Mouse (Mus musculus) layer of hippocampus, postnatal 14 days (tissue): ENCODE data around the gene Polr3a. TPM values are rescaled to one million over a fixed set of nuclear protein-coding genes. Genes with fewer than 3 reads are reported as not detected.

ENCODE experiments used
- DNase-seq, 2 experiments: peaks; one replicate each; pipeline ENCODE4 v3.0.0; 2021 to 2022; ENCODE audit warnings: low spot score in 2 of 2, mixed read lengths in 1 of 2
- long read RNA-seq, 2 experiments: library from polyadenylated mRNA; stranded (forward); transcript quantifications; one replicate each; pipeline ENCODE4 v2.0.0; 2021
- total RNA-seq, 2 experiments: library from RNA; stranded (reverse); gene quantifications; 2 replicates each; pipeline ENCODE4 v1.2.3; 2021

The Polr3a gene
- 10 to 100 TPM; 30.1 to 35.6 TPM for total RNA-seq
- long read RNA-seq, experiment 1, full-length matches to known transcripts, result 12 of 18 reads
- long read RNA-seq, experiment 1, partial matches to known transcripts, result 5 of 18 reads
- long read RNA-seq, experiment 1, other reads (novel, unspliced or antisense), result 1 of 18 reads
- long read RNA-seq, experiment 2, full-length matches to known transcripts, result 10 of 16 reads
- long read RNA-seq, experiment 2, partial matches to known transcripts, result 4 of 16 reads
- long read RNA-seq, experiment 2, other reads (novel, unspliced or antisense), result 2 of 16 reads

DNA sequence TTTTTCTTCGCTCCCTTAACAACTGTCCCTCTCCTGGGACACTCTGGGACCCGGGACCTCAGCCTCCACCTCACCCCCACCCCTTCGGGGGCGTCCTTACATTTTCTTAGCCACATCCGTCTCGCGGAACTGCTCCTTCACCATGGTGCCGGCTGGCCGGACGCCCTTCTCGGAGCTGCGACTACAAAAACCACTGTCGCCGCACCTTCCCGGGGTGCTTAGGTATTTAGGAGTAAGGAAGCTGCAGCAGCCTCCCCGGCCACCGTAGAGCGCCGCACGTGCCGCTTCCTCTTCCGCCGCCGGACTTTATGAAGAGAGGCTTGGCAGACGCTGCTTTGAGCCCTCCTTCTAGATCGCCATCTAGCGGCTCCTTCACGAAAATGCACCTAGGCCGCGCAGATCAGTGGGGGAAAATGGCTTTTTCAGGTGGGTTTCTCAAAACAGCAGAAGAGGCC lies at the start of gene Polr3a, which contains the start of gene Rps24:
Polr3a (minus strand) TSS at position 286 of the 455 bp plus-strand sequence.
Rps24 (plus strand) TSS at position 353 of the 455 bp plus-strand sequence.
- DNase-seq, result peak; percentile 86 to 93

DNA sequence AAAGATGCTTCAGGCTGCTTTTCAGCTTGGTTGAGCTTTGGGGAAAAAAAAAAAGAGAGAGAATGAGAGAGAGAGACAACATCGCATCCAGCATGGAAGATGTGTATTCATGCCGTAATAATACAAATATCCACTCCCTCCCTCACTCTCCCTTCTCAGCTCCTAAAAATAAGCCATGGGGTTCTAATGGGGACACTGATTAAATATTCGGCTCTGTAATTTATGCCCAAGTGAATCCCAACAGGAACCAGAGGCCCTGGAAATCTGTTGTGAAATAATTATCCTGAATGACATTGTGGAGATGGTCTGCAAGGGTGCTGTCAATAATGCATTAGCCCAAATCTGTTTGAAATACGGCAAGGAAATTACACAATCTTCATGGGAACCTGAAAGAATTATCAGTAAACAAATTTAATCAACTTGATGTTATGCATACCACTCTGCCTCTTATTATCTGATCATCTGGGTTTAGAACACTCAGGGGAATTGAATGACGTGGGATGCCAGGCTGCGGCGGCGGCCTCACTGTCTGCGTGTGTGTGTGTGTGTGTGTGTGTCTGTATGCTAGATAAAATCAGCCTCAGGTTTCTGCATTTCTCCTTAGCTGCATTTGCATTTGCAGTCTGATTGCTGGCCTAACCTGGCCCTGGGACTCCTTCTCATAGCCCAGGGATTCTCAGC lies 48.1 kb upstream of the Polr3a start:
- no peak for DNase-seq

DNA sequence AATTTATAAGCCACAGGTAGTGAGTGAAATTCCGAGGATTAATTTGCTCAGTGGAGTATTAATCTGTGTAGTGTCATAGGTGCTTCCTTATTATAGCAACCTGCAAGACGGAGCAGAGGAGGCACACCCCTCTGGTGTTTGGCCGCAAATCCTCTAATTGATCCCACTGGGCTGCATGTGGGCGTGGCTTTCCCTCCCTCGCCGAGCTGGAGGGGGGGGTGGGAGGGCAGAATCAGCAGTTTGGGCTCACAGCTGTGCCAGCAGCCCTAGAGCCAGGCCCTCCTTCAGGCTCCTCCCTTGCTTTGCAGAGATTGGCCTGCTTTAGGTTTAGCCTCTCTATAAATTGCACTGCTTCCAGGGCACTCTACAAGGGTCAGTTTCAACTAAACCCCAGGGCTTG lies 43.4 kb upstream of the Polr3a start:
- DNase-seq, result no peak

DNA sequence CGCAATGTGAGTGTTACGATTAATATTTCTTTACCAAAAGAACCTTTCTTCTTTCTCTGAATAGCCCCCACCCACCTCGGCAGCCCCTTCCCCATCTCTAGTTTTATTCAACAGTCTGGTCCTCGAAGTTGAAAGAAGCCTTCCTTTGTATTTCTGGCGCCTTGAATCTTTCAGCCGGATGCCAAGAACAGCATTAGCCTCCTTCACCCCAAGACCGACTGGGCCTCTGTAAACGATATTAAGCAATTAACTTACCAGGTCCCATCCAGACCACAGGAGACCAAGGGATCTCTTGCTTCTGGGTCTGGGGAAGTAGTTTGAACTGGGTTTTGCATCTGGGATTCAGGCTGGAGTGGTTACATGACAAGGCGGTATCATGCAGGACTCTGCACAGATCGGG lies 39.6 kb upstream of the Polr3a start:
- DNase-seq, result no peak

DNA sequence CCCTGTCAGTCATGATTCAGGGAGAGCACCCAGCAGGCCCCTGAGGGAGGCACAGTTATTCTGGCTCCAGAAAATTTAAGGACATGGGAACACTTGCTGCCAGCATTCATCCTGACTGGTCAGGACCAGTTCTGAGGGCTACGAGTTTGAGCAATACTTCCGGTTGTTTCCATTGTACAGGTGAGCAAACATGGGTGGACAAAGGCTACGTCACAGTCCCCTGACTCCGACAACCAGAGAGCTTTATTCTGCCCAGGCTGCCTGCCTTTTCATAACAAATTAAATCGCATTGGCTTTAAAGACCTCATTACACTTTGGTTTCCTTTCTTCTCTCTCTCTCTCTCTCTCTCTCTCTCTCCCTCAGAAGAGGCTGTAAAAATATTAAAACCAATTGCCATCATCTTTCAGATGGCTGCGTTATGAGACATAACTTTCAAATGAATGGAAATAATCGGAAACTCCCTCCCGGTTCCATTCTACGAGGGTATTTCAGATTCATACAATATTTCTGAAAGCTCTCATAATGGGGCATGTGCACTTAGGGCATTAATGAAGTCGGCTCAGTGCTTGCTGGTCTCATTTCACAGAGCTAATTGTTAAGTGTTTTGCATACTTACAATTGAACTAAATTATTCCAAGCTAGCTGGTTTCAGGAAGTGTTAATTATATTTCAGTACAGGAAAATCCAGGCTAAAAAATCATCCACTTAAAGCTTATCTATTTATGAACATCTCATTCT lies 39.0 kb upstream of the Polr3a start:
- DNase-seq, result no peak

DNA sequence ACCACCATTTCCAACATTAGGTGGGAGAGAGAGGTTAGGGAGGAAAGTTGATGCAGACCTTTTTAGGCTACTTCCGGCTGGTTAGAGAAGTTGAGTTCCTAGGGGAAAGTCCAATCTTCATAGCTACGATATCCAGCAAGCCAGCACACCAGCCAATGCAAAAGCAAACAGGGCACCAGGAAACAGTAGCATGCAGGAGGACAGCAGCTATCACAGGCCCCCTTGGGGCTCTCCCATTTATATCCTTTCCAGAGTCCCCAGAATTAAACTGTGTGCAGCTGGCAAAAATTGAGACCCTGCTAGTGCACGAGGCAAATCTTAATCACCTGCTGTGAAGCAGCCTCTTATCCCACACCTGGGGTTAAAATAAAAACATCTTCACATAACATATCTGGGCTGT lies 38.3 kb upstream of the Polr3a start:
- DNase-seq, result no peak

DNA sequence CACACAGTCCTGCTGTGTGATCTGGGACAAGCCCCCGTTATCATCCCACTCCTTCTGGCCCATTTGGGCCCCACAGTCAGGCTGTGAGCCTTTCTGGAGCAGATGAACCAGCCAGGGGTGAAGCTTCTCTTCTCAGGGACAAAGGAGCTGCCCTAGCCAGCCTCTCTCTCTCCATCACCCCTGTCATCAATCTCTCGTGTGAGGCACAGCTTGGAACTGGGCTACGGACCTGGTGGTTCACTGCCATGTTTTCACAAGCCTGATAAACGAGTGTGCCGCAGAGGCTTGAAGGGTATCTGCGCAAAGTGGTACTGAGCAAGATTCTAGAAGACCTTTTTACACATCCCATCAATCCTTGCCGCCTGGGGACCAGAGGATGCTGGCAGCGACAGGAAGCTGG lies 34.7 kb upstream of the Polr3a start:
- no peak for DNase-seq

DNA sequence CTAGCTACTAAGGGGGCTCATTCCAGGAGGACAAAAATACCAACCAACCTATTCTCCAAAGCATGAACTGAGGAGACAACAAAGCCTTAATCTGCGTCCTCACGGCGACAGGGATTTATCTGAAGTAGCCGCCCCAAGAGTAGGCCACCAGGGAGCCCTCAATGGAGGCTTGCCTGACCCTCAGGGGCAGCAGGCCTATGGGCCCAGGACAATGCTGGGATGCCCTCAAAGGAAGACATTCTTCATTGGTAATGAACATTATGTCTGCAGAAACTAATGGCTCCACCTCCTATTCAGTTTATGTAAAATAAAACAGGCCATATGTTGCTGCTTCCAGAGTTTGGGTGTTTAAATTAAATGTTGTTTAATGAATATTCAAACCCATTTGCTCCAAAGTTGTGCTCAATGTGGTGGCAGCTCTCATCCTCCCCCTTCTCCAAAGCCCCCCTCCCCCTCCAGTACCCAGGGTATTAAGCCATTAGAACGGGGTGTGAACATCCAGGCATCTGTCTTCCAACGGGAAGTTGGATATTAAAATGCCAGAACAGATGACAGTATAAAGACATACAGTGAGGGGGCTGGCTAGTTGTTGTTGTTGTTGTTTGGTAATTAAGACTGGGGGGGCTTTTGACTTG lies 25.8 kb upstream of the Polr3a start:
- peak in 1 of 2 experiments; percentile 45 for DNase-seq

DNA sequence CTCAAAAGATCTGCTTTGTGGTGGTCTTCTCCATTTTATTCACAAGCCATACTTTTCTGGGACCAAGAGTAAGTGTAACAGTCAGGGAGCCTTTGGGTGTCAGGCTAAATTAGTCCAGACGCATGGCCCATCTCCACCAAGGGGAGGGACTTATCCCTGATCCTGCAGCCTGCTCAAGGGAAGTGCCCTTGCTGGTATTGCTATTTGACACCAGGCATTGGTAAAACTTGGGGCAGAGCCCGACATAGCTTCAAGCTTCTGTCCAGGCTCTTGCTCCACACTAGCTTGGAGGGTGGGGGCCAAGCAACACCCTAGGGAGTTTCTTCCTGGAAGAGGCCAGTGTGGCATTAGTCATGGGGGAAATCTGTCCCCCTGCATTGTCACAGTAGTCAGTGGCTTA lies 23.8 kb upstream of the Polr3a start:
- no peak for DNase-seq

DNA sequence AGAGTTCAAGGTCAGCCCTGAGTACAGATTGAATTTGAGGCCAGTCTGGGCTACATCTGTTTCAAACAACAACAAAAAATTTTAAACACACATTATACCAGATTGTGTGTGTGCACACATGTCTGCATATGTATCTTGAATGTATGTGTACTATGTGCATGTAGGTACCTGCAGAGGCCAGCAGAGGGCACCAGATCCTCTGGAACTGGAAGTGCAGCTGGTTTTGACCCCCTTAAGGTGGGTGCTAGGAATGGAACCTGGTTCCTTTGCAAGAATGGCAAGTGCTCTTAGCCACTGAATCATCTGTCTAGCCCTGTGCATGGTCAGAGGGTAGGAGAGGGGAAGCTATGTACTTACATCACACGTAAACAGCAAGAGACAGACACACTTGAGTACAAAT lies 23.4 kb upstream of the Polr3a start:
- no peak for DNase-seq

DNA sequence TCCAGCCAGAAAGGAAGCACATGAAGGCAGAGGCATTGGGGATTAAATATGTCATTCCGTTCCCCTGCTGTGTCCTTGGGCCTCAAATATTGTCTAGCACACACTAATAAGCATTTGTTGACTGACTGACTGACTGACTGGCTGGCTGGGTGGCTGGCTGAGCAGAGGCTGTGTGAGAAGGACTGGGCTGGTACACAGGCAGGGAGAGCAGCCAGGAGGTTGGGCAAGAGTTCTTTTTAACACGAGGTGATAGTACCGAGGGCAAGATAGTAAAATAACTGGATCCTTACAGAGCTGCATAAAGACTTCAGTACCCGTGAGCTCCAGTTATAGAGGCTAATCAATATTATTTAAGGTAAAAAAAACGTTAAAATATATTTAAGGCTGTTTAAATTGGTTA lies 22.7 kb upstream of the Polr3a start:
- DNase-seq, result no peak

DNA sequence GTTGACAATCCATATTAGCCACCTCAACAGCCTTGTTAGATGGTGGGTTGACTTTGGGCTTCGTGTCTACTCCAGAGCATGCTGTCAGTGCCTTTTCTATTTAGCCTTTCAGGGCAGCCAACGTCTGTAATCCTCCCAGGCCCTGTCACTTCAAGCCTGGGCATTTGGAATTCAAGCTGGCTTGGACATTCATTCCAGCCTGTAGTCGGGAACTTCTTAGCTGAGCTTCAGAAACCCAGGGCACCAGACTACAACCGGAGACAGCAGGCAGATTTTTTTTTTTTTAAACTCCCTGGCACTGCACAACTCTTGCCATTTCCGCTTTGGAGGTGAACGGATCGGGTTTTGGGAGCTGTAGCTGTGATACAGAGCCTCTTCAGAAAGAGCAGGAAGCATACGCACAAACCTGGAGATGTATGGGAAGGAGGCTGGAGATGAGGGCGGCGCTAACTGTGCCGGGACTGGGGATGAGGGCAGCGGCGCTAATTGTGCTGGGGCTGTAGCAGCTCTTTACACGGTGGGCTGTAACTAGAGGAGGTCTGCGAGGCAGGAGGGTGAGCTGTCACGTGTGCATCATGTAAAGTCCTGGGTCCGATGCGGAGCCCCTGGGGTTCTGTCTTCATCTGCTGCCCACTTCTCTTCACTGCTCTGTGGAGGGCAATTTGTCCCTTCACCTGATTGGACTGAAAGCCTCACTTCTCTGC lies 21.4 kb upstream of the Polr3a start:
- no peak for DNase-seq

DNA sequence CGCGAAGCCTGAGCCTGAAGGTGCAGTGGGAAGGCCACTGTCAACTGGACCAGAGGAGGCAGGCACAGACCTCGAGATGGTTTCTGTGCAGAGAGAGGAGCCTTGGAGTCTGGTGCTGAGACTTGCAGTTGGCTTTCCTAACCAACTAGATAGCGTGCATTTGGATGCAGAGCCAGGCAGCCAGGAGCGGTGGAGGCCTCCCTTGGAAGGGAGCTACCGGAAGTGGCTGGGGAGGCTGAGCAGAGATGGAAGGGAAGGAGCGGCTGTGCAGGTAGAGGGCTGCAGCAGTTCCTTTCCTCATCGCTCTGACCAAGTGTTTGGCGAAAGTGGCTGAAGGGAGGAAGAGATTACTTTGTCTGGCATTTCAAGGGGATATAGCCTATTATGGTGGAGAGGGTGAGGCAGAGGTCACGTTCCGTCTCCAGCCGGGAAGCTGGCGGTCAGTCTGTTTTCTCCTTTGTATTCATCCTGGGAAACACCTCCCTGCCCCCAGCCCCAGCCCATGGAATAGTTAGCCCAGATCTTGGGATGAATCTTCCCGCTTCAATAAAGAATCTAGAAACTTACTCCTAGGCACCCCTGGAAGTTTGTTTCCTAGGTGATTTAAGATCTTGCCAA lies 20.7 kb upstream of the Polr3a start:
- DNase-seq, result no peak

DNA sequence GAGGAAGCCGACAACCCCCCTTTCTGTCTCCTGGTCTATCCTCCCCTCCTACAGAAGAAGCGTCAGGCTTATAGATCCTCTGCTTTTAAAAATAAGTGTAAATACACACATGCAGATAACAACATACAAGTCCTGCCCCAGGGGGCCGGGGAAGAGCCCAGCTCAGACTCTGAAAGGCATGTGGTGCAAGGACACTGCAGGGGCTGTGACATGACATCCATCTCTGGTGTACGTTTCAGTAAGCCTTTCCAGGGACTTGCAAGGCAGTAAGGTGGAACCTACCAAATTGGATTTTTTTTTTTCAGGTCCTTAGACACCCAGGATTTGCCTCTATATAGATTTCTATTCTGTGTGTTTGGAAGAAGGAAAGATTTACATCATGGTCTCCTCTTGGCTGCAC lies 14.4 kb upstream of the Polr3a start:
- DNase-seq, result no peak

DNA sequence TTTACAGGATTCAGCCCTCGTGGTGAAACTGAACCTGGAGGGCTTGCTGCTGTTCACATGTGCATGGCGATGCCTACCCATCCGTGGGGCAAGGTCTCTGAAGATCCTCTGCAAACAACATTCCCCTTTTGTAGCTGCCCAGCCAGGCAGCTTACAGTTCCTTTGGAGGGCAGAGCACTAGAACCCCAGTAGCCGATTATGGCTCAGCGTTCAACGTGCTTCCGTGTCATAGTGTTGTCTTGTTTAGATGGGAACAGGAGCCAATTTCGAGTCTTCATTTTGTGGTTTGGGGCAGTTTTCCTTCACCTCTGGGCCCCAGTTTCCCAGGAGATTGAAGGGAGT lies 14.0 kb upstream of the Polr3a start:
- DNase-seq, result no peak

DNA sequence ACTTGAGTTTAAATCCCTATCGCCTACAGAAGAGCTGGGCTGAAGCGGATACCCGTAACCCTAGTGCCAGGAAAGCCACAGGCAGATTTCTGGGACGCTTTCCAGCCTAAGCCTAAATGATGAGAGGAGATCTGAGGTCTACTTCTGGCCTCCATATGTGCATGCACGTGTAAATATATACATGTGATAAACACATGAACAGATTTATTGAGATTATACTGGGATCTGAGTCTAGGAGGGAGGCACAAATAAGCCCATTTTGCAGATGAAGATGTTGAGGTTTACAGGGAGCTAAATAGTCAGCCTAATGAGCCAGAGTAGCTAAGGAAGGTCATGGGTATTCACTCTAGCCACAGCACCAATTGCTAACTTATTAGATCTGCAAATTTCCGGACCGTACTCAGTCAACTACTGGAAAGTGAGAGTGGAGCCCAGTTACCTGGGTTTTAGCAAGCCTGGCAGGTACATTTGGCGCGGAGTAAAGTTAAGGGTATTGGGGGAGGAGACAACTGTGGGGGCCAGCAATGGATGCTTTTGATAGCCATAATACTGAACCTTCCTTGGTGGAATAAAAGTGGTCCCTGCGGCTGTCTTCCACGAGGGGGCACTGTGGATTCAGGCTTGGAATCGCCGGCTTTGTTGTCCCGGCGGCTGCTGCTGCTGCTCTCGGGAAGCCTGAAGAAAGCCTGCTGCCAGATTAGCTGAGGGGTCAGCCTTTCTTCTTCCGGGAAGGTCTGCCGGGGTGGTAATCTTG lies 13.4 kb upstream of the Polr3a start:
- peak; percentile 87 to 94 for DNase-seq

DNA sequence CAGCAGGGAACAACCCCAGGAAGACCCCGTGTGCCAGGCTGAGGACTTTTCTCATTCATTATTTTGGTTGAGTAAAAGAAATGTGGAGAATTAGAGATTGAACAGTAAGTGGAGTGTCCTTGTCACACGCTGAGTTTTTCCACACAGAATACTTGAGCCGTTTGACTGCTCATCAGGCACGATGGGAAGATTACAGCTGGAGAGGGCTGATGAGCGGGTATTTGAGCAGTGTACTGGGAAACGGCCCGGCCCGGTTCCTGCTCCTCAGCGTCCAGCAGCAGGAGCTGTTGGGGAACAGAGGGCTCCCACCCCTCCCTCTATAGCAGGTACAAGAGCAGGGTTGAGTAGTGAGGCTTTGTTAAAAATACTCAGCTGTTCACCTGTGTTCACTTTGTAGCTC lies 12.6 kb upstream of the Polr3a start:
- DNase-seq, result no peak

DNA sequence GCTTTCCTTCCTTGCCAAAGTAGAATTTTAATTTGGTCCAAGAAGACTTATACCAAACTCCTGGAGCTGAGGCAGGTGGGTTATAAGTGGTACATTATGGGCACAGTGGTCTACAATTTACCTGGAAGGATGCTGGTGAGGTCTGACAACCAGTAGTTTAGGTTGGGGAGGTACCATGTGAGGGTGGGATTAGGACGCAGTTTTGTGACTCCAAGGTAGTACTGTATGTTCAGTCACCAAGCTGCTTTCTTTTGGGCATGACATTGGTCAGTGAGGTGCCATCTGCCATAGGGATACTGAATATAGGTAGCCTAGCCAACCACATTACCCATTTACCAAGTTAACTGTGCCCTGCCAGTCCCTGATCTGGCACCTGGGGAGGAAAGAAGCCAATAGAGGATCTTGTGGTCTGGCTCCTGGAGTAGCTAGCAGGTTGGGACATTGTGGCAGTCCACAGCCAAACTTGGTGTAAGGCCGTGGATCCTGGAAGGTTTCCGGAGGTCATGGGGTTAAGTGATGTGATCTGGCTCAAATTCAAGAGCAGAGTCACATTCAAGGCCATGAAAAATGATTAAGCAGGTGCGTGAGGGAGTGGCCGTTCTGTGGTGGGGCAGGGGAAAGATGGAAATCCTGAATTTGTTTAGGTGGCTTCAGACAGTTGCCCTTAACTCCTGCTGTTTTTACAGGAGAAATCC lies 11.8 kb upstream of the Polr3a start:
- DNase-seq, result no peak

DNA sequence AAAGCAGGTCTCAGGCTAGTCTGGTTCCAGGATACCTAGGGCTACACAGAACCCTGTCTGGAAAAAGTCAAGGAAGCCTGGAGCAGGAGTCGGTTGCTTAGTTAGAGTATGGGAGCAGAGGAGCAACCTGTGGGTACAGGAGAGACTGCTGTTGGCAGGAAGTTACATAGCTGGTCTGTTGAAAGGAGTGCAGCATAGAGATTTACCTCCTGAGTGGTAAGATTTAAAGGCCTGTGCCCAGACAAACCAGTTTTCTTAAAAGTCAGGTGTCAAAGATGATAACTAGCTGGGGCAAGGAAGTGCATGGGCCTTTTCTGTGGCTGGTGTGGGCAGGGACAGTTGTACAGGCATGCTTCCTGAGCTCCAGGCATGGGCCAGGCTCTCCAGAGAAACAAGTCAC lies 10.6 kb upstream of the Polr3a start:
- DNase-seq, result no peak
